Mouse (Mus musculus) stomach, embryonic 15.5 days (tissue): ENCODE results near the gene Spats1. TPM values are rescaled to one million over a fixed set of nuclear protein-coding genes. Genes with fewer than 3 reads are reported as not detected.

Source experiments
- ATAC-seq: fragments of 200-750 bp; cut with Nextera tagmentation; 2 replicates; pipeline ENCODE4 v1.8.0; 2017; ENCODE audit warnings: low read depth, moderate number of reproducible peaks, moderate TSS enrichment; ENCODE audit not compliant: insufficient read depth, low FRiP score
- H3K27ac ChIP-seq: fragments of 300-500 bp; sonication (generic); 2 replicates; pipeline ENCODE4 v1.5.1; 2015; ENCODE audit warnings: mild to moderate bottlenecking, inconsistent platforms
- H3K27me3 ChIP-seq: fragments of 300-500 bp; sonication (generic); replicated peaks from 2 replicates; pipeline ENCODE4 v1.6.1; 2015; ENCODE audit warnings: inconsistent platforms
- H3K36me3 ChIP-seq: fragments of 300-500 bp; sonication (generic); 2 replicates; pipeline ENCODE4 v1.6.1; 2015; ENCODE audit warnings: inconsistent platforms
- H3K4me1 ChIP-seq: fragments of 300-500 bp; sonication (generic); 2 replicates; pipeline ENCODE4 v1.6.1; 2015; ENCODE audit warnings: inconsistent platforms
- H3K4me2 ChIP-seq: fragments of 300-500 bp; sonication (generic); 2 replicates; pipeline ENCODE4 v1.6.1; 2015; ENCODE audit warnings: mild to moderate bottlenecking, inconsistent platforms
- H3K4me3 ChIP-seq: fragments of 300-500 bp; sonication (generic); replicated peaks from 2 replicates; pipeline ENCODE4 v1.5.1; 2015; ENCODE audit warnings: inconsistent platforms
- H3K9ac ChIP-seq: fragments of 300-500 bp; sonication (generic); 2 replicates; pipeline ENCODE4 v1.6.1; 2015; ENCODE audit warnings: inconsistent platforms
- H3K9me3 ChIP-seq: fragments of 300-500 bp; sonication (generic); 2 replicates; pipeline ENCODE4 v1.6.1; 2016; ENCODE audit warnings: inconsistent platforms
- whole genome bisulfite sequencing: fragments of 180-500 bp; shearing (Covaris S2); methylation state at CpG from one replicate; pipeline ENCODE4 v1.1.7; 2015; 5-methylcytosine and 5-hydroxymethylcytosine counted together
- polyA plus RNA-seq: library from polyadenylated mRNA; unstranded; fragments of >200 nt; fragmentation: Nextera tagmentation; extraction: Ambion mirVana; gene quantifications from 2 replicates; pipeline ENCODE4 v1.2.1, GENCODE M21; 2015

Gene Spats1
- polyA plus RNA-seq, 1 experiment from 2014 or later, result 0.30 TPM

- no peak overlapping the region for H3K27ac ChIP-seq
- 89% methylated on average over 4 of the region's 4 CpGs for WGBS
- no peak overlapping the region for H3K4me2 ChIP-seq
- H3K9ac ChIP-seq, result no peak overlapping the region
- ATAC-seq, result no peak
- peaks cover 5% of the 10 kb centered on the region; the same call in 1 of the 2 replicates for H3K36me3 ChIP-seq
- H3K9me3 ChIP-seq, result no peaks in the 10 kb centered on the region
- no peaks in the 10 kb centered on the region for H3K27me3 ChIP-seq
- H3K4me3 ChIP-seq, result no peak overlapping the region
- peaks cover 4% of the 10 kb centered on the region for H3K4me1 ChIP-seq
Measured at GRCm38 (mm10) chr17:45510871-45511270, 35.7 kb upstream of the Spats1 start.

DNA sequence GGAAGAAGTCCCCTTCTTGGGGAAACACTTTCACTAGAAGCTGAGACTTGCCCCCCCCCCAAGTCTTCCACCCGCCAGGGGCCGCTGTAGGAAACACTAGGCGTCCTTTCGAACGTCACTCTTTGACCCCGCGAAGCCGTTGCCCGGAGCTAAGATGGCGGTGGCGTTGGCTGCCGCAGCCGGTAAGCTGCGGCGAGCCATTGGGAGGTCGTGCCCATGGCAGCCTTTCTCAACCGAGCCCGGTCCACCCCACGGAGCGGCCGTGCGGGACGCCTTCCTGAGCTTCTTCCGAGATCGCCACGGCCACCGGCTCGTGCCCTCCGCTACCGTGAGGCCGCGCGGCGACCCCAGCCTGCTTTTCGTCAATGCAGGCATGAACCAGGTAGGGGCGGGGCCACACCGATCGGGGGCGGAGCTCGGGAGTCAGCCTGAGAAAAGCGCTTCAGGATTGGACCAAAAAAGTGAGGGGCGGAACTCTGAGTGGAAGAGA lies 31.5 kb upstream of the Spats1 start, which contains the start of gene Aars2:
TSS of gene Aars2 (plus strand) at position 142 of the 490 bp plus-strand sequence.
- H3K9ac ChIP-seq, result peak within 1 kb of the TSS; percentile 78; the same call in 1 of the 2 replicates
- peak within 1 kb of the TSS; percentile 84 for H3K27ac ChIP-seq
- ATAC-seq, result peak; percentile 90
- under 1% methylated on average over 42 of the region's 42 CpGs for whole genome bisulfite sequencing
- no peaks in the 10 kb centered on the region for H3K9me3 ChIP-seq
- H3K4me2 ChIP-seq, result peak within 1 kb of the TSS; percentile 48
- H3K4me3 ChIP-seq, result peak within 1 kb of the TSS; percentile 93
- H3K4me1 ChIP-seq, result peaks cover 4% of the 10 kb centered on the region
- peaks cover 5% of the 10 kb centered on the region; the same call in 1 of the 2 replicates for H3K36me3 ChIP-seq
- H3K27me3 ChIP-seq, result no peaks in the 10 kb centered on the region

DNA sequence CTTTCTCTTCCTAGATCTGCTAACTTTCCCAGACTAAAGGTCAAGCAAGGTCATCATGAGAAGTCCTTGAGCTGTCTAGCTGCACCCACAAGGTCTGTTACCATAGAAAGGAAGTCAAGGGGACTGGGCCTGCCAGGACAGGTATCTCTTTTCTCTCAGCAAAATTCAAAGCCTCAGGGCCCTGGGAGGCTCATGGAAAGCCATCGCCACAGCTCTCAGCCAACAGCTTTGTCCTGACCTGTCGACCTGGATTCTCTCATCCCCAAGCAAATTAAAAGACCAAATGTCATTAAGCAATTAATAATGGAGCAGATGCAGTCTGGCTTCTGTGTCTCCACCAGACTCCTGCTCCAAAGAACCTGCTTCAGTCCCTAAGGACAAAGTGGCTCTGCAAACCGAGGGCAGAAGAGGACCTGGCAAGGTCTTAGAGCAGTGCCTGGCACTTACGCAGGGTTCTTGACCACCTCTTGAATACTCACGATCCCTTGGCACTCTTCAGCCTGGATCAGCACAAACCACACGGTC lies 30.8 kb upstream of the Spats1 start:
- Histone ChIP-seq H3K9ac (no peak overlapping the region), H3K4me2 (peak overlapping the region; percentile 12; the same call in 1 of the 2 replicates), H3K4me1 (peaks cover 4% of the 10 kb centered on the region), H3K9me3 (no peaks in the 10 kb centered on the region), H3K36me3 (peaks cover 5% of the 10 kb centered on the region; the same call in 1 of the 2 replicates), H3K27me3 (no peaks in the 10 kb centered on the region), H3K27ac (no peak overlapping the region), H3K4me3 (no peak overlapping the region)
- 72% methylated on average over 6 of the region's 6 CpGs for WGBS
- ATAC-seq, result no peak

GRCm38 (mm10) chr17:45503301-45503973 lies 28.2 kb upstream of the Spats1 start:
- 0 out of 2 replicates have a peak overlapping the region, but pooled peaks have one; percentile 11 for H3K27ac ChIP-seq
- peaks cover 4% of the 10 kb centered on the region for H3K4me1 ChIP-seq
- no peak overlapping the region for H3K4me2 ChIP-seq
- H3K4me3 ChIP-seq, result no peak overlapping the region
- no peaks in the 10 kb centered on the region for H3K27me3 ChIP-seq
- no peaks in the 10 kb centered on the region for H3K9me3 ChIP-seq
- WGBS, result 45% methylated on average over 5 of the region's 5 CpGs
- no peak overlapping the region for H3K9ac ChIP-seq
- no peak for ATAC-seq
- H3K36me3 ChIP-seq, result 0 out of 2 replicates have a peak, but pooled peaks cover 1% of the 10 kb centered on the region

DNA sequence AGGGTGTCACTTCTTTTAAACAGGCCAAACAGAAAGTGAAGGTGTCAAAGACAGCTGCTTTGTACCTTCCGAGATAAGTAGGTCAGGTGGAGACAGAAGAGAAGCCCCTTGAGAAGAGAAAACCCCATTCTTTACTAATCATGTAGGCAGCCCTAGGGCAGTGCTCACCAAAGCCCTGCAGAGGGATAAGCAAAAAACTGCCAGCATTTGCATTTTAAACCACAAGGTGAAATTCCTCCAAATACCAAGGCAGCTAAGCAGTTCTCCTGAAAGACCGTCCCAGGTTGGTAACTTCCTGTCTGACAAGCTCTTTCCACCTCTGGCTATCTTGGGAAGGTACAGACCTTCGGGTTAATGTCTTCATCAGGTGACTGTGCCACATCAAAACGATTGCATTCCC lies 27.1 kb upstream of the Spats1 start:
- Histone ChIP-seq H3K4me2 (no peak overlapping the region), H3K4me1 (peaks cover under 1% of the 10 kb centered on the region), H3K9me3 (no peaks in the 10 kb centered on the region), H3K4me3 (no peak overlapping the region), H3K9ac (no peak overlapping the region), H3K36me3 (no peaks in the 10 kb centered on the region), H3K27me3 (no peaks in the 10 kb centered on the region), H3K27ac (no peak overlapping the region)
- ATAC-seq, result no peak
- WGBS, result 45% methylated on average over 4 of the region's 4 CpGs

GRCm38 (mm10) chr17:45500981-45501380 lies 25.8 kb upstream of the Spats1 start:
- Histone ChIP-seq H3K27ac (no peak overlapping the region), H3K36me3 (no peaks in the 10 kb centered on the region), H3K9me3 (no peaks in the 10 kb centered on the region), H3K4me2 (no peak overlapping the region), H3K4me1 (no peaks in the 10 kb centered on the region), H3K4me3 (no peak overlapping the region), H3K27me3 (no peaks in the 10 kb centered on the region), H3K9ac (no peak overlapping the region)
- WGBS, result 28% methylated on average over 4 of the region's 4 CpGs
- no peak for ATAC-seq

GRCm38 (mm10) chr17:45499516-45499915 lies 24.3 kb upstream of the Spats1 start:
- 0 out of 2 replicates have a peak, but pooled peaks cover 3% of the 10 kb centered on the region for H3K4me1 ChIP-seq
- no peaks in the 10 kb centered on the region for H3K27me3 ChIP-seq
- no peak for ATAC-seq
- H3K4me3 ChIP-seq, result no peak overlapping the region
- H3K4me2 ChIP-seq, result no peak overlapping the region
- no peak overlapping the region for H3K27ac ChIP-seq
- 40% methylated on average over 2 of the region's 2 CpGs for WGBS
- no peaks in the 10 kb centered on the region for H3K9me3 ChIP-seq
- H3K9ac ChIP-seq, result no peak overlapping the region
- H3K36me3 ChIP-seq, result no peaks in the 10 kb centered on the region

GRCm38 (mm10) chr17:45498397-45498796 lies 23.2 kb upstream of the Spats1 start:
- no peaks in the 10 kb centered on the region for H3K27me3 ChIP-seq
- H3K4me1 ChIP-seq, result 0 out of 2 replicates have a peak, but pooled peaks cover 3% of the 10 kb centered on the region
- ATAC-seq, result no peak
- no peak overlapping the region for H3K4me3 ChIP-seq
- no peaks in the 10 kb centered on the region for H3K9me3 ChIP-seq
- 83% methylated on average over 13 of the region's 13 CpGs for WGBS
- no peak overlapping the region for H3K9ac ChIP-seq
- no peak overlapping the region for H3K27ac ChIP-seq
- no peaks in the 10 kb centered on the region for H3K36me3 ChIP-seq
- no peak overlapping the region for H3K4me2 ChIP-seq

- no peak overlapping the region for H3K4me3 ChIP-seq
- 69% methylated on average over 11 of the region's 11 CpGs for WGBS
- ATAC-seq, result no peak; the same call in 1 of the 2 replicates
- no peak overlapping the region for H3K9ac ChIP-seq
- no peak overlapping the region for H3K4me2 ChIP-seq
- H3K9me3 ChIP-seq, result no peaks in the 10 kb centered on the region
- H3K27me3 ChIP-seq, result no peaks in the 10 kb centered on the region
- 0 out of 2 replicates have a peak, but pooled peaks cover 3% of the 10 kb centered on the region for H3K4me1 ChIP-seq
- no peak overlapping the region for H3K27ac ChIP-seq
- H3K36me3 ChIP-seq, result no peaks in the 10 kb centered on the region
Measured at GRCm38 (mm10) chr17:45495398-45495797, 20.2 kb upstream of the Spats1 start.

DNA sequence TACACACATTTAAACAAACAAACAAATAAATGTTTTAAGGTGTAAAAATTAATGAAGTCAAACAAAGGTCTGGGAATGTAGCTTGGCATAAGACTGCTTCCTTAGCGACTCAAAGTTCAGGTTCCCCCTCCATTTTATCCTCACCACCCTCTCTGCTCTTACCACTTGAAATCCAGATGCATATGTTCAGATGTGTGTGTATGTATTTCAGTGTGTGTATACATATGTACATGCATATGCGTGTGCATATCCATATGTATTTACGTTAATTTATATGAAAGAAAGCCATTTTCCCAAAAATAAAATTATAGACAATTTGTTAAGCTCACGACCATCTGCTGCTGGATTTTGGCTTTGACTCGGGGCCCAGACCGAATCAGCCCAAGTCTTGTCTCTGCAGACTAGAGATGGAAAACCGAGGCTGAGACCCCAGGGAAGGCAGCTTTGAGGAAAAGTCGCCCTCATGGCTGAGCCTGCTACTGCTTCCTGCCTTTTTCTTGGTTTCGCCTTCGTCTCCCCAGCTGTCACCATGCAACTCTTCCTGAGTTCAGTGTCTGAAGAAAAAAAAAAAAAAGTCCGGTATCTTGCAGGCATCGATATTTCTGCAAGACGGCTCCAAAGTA lies 15.4 kb upstream of the Spats1 start:
- Histone ChIP-seq H3K4me3 (no peak overlapping the region), H3K36me3 (no peaks in the 10 kb centered on the region), H3K9ac (no peak overlapping the region), H3K9me3 (no peaks in the 10 kb centered on the region), H3K27me3 (no peaks in the 10 kb centered on the region), H3K4me1 (0 out of 2 replicates have a peak, but pooled peaks cover 1% of the 10 kb centered on the region), H3K4me2 (no peak overlapping the region), H3K27ac (no peak overlapping the region)
- WGBS, result 50% methylated on average over 13 of the region's 13 CpGs
- ATAC-seq, result no peak

GRCm38 (mm10) chr17:45489736-45490135 lies 14.5 kb upstream of the Spats1 start:
- no peaks in the 10 kb centered on the region for H3K9me3 ChIP-seq
- WGBS, result 82% methylated on average over 6 of the region's 6 CpGs
- H3K27ac ChIP-seq, result no peak overlapping the region
- no peaks in the 10 kb centered on the region for H3K36me3 ChIP-seq
- H3K4me2 ChIP-seq, result no peak overlapping the region
- H3K9ac ChIP-seq, result no peak overlapping the region
- no peak overlapping the region for H3K4me3 ChIP-seq
- no peaks in the 10 kb centered on the region for H3K4me1 ChIP-seq
- H3K27me3 ChIP-seq, result no peaks in the 10 kb centered on the region
- no peak for ATAC-seq
